Mouse (Mus musculus): Measurements from ENCODE around the gene Slc44a1. TPM values are rescaled to one million over a fixed set of nuclear protein-coding genes. Genes with fewer than 3 reads are reported as not detected.
A peak's percentile ranks its signal among the peaks of the same experiment; 100 is the strongest.

The Slc44a1 gene
- polyA plus RNA-seq, 1 experiment from 2014 or later: 27.9 TPM

- Histone ChIP-seq H3K9ac (ENCODE audit: low read depth, low read length) (no peak overlapping the region), H3K4me2 (replicated peaks; ENCODE audit: low read depth) (no peak overlapping the region), H3K36me3 (ENCODE audit: control insufficient read depth, insufficient read depth) (no peaks in the 10 kb centered on the region), H3K27me3 (replicated peaks; ENCODE audit: control insufficient read depth, insufficient read depth, low read length) (no peaks in the 10 kb centered on the region), H3K4me1 (replicated peaks; ENCODE audit: control insufficient read depth, insufficient read depth, low read length) (0 out of 2 replicates have a peak, but pooled peaks cover 6% of the 10 kb centered on the region), H3K9me3 (ENCODE audit: control insufficient read depth) (no peaks in the 10 kb centered on the region), H3K4me3 (ENCODE audit: low read depth, low read length) (no peak overlapping the region), H3K27ac (ENCODE audit: low read depth, low read length) (no peak overlapping the region)
- no peak for ATAC-seq
- no peak for TF ChIP-seq CTCF (IDR thresholded peaks at IDR 0.05; ENCODE audit: low read depth)
Measured at GRCm38 (mm10) chr4:53474109-53474508, 33.9 kb downstream of the Slc44a1 start.

GRCm38 (mm10) chr4:53475230-53475952 lies 35.2 kb downstream of the Slc44a1 start:
- no peak overlapping the region for H3K9ac ChIP-seq (ENCODE audit: low read depth, low read length)
- H3K4me3 ChIP-seq (ENCODE audit: low read depth, low read length): no peak overlapping the region
- no peaks in the 10 kb centered on the region for H3K27me3 ChIP-seq (replicated peaks; ENCODE audit: control insufficient read depth, insufficient read depth, low read length)
- H3K9me3 ChIP-seq (ENCODE audit: control insufficient read depth): no peaks in the 10 kb centered on the region
- H3K27ac ChIP-seq (ENCODE audit: low read depth, low read length): no peak overlapping the region
- no peak for TF ChIP-seq CTCF (IDR thresholded peaks at IDR 0.05; ENCODE audit: low read depth)
- H3K4me2 ChIP-seq (replicated peaks; ENCODE audit: low read depth): no peak overlapping the region
- no peak for ATAC-seq
- WGBS: 61% methylated on average over 20 of the region's 20 CpGs
- H3K4me1 ChIP-seq (replicated peaks; ENCODE audit: control insufficient read depth, insufficient read depth, low read length): 0 out of 2 replicates have a peak, but pooled peaks cover 6% of the 10 kb centered on the region
- no peaks in the 10 kb centered on the region for H3K36me3 ChIP-seq (ENCODE audit: control insufficient read depth, insufficient read depth)

- no peaks in the 10 kb centered on the region for H3K9me3 ChIP-seq (ENCODE audit: control insufficient read depth)
- no peak overlapping the region for H3K27ac ChIP-seq (ENCODE audit: low read depth, low read length)
- no peak overlapping the region for H3K9ac ChIP-seq (ENCODE audit: low read depth, low read length)
- 0 out of 2 replicates have a peak, but pooled peaks cover 6% of the 10 kb centered on the region for H3K4me1 ChIP-seq (replicated peaks; ENCODE audit: control insufficient read depth, insufficient read depth, low read length)
- no peak for TF ChIP-seq CTCF (IDR thresholded peaks at IDR 0.05; ENCODE audit: low read depth)
- 0 out of 2 replicates have a peak, but pooled peaks cover 5% of the 10 kb centered on the region for H3K36me3 ChIP-seq (ENCODE audit: control insufficient read depth, insufficient read depth)
- ATAC-seq: no peak
- H3K27me3 ChIP-seq (replicated peaks; ENCODE audit: control insufficient read depth, insufficient read depth, low read length): no peaks in the 10 kb centered on the region
- no peak overlapping the region for H3K4me3 ChIP-seq (ENCODE audit: low read depth, low read length)
- WGBS: 79% methylated on average over 4 of the region's 4 CpGs
- no peak overlapping the region for H3K4me2 ChIP-seq (replicated peaks; ENCODE audit: low read depth)
Measured at GRCm38 (mm10) chr4:53478644-53479043, 38.4 kb downstream of the Slc44a1 start.

DNA sequence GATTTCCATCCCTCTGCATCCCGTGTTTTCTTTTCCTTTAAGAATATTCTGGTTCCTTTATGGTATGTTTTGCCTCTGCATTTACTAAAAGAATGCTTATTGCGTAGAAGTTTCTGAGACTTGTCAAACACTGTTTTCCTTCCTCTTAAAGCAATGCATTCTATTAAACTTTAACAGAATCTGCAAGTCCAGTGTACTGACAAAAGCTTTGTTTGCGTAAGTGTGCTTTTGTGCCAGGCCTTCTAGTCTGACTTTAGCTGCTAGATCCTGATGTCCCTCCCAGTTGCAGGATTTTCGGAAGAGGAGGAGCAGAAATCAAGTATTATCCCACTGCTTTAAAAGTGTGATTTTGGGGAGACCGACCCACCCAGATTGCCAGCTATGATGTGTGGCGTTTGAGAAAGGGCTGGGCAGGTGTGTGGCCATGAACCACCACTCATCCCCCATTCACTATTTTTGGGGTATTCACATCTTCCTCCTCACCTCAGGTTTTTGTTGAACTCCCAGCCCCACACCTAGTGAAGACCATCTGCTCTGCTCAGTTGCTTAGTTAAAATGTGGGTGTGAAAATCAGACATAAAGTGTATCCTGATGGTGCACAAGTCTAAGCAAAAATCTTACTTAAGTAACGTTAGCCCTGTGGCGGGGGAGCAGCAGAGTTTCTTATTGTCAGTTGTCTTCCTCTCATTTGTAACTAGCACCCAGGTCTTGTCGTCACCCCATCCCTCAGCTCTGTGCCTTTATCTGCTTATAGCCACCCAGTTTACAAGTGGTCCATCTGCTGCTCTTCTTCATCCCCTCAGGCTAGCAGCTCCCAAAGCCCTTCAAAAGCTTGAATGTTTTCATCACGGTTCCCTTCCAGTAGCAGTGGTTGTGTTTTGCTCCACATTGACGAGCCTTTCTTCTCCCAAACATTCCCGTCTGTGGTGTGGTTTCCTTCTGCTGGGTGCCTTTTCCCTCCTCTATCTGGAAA lies 47.3 kb downstream of the Slc44a1 start:
- Histone ChIP-seq H3K9ac (ENCODE audit: low read depth, low read length) (no peak overlapping the region), H3K4me3 (ENCODE audit: low read depth, low read length) (no peak overlapping the region), H3K9me3 (ENCODE audit: control insufficient read depth) (no peaks in the 10 kb centered on the region), H3K36me3 (ENCODE audit: control insufficient read depth, insufficient read depth) (no peaks in the 10 kb centered on the region), H3K27me3 (replicated peaks; ENCODE audit: control insufficient read depth, insufficient read depth, low read length) (no peaks in the 10 kb centered on the region), H3K27ac (ENCODE audit: low read depth, low read length) (0 out of 2 replicates have a peak overlapping the region, but pooled peaks have one; percentile 54), H3K4me2 (replicated peaks; ENCODE audit: low read depth) (peak overlapping the region; percentile 22; the same call in 1 of the 2 replicates), H3K4me1 (replicated peaks; ENCODE audit: control insufficient read depth, insufficient read depth, low read length) (no peaks in the 10 kb centered on the region)
- TF ChIP-seq CTCF (IDR thresholded peaks at IDR 0.05; ENCODE audit: low read depth): no peak
- WGBS: 62% methylated on average over 12 of the region's 12 CpGs
- no peak for ATAC-seq

DNA sequence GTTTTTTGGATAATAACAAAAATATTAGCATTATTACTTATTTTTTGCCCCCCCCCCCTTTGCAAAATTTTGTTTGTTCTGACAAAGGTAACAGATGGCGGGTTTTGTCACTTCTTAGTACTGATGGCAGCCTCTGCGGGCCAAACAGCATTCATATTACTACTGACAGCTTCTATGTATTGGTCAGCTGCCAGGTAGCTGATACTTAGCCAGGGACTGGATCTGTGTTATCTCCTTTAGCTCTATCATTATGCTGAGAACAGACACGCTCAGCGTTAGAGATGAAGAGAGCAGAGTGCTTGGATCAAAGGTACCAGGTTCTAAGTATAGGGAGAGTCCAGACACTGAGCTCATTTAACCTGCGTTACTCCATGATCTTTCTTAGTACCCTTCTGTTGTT lies 48.6 kb downstream of the Slc44a1 start:
- Histone ChIP-seq H3K4me3 (ENCODE audit: low read depth, low read length) (no peak overlapping the region), H3K9ac (ENCODE audit: low read depth, low read length) (no peak overlapping the region)
- WGBS: 69% methylated on average over 5 of the region's 5 CpGs

DNA sequence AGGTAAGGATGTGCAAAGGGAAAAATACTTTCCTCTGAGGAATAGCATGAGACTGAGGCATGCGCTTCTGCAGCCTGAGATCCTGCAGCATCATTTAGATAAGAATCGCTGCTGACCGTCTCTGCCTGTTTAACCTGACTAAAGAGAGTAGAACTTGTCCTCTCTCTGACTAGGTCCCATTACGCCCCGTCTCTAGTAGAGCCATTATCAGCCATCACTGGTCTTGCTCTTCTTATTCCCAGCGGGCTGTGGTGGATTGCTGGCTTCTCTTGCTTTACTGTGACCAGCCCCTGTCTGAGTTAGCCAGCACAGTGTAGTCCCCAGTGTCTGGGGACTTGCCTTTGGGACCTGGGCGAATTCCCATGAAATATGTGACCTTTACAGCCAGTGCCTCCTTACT lies 50.2 kb downstream of the Slc44a1 start:
- TF ChIP-seq CTCF (IDR thresholded peaks at IDR 0.05; ENCODE audit: low read depth): no peak
- 81% methylated on average over 7 of the region's 7 CpGs for WGBS
- H3K4me2 ChIP-seq (replicated peaks; ENCODE audit: low read depth): no peak overlapping the region

More for the DNA sequence above, 48.6 kb downstream of the Slc44a1 start:
- Histone ChIP-seq H3K36me3 (ENCODE audit: control insufficient read depth, insufficient read depth) (no peaks in the 10 kb centered on the region), H3K27ac (ENCODE audit: low read depth, low read length) (no peak overlapping the region), H3K27me3 (replicated peaks; ENCODE audit: control insufficient read depth, insufficient read depth, low read length) (no peaks in the 10 kb centered on the region), H3K4me1 (replicated peaks; ENCODE audit: control insufficient read depth, insufficient read depth, low read length) (no peaks in the 10 kb centered on the region), H3K9me3 (ENCODE audit: control insufficient read depth) (no peaks in the 10 kb centered on the region), H3K4me2 (replicated peaks; ENCODE audit: low read depth) (no peak overlapping the region)
- TF ChIP-seq CTCF (IDR thresholded peaks at IDR 0.05; ENCODE audit: low read depth): no peak
- ATAC-seq: no peak

More for the DNA sequence above, 50.2 kb downstream of the Slc44a1 start:
- no peak overlapping the region for H3K27ac ChIP-seq (ENCODE audit: low read depth, low read length)
- ATAC-seq: no peak
- no peaks in the 10 kb centered on the region for H3K36me3 ChIP-seq (ENCODE audit: control insufficient read depth, insufficient read depth)
- no peaks in the 10 kb centered on the region for H3K27me3 ChIP-seq (replicated peaks; ENCODE audit: control insufficient read depth, insufficient read depth, low read length)
- no peak overlapping the region for H3K9ac ChIP-seq (ENCODE audit: low read depth, low read length)
- H3K9me3 ChIP-seq (ENCODE audit: control insufficient read depth): no peaks in the 10 kb centered on the region
- H3K4me3 ChIP-seq (ENCODE audit: low read depth, low read length): no peak overlapping the region
- no peaks in the 10 kb centered on the region for H3K4me1 ChIP-seq (replicated peaks; ENCODE audit: control insufficient read depth, insufficient read depth, low read length)

Measured in intestine, postnatal 0 days (tissue).